Mouse (Mus musculus): ENCODE data around the gene Vmn2r1. TPM values are rescaled to one million over a fixed set of nuclear protein-coding genes. Genes with fewer than 3 reads are reported as not detected.

Gene Vmn2r1
- 0.07 and 0.14 TPM in 2 replicates for polyA plus RNA-seq (2016; fragmentation: Nextera tagmentation; extraction: Ambion mirVana)

- no peaks in the 10 kb centered on the region for H3K36me3 ChIP-seq
- no peaks in the 10 kb centered on the region for H3K9me3 ChIP-seq
- ATAC-seq (ENCODE audit: low FRiP score, low read depth) = no peak
- H3K9ac ChIP-seq (replicated peaks) = no peak within 1 kb of the TSS
- no peaks in the 10 kb centered on the region for H3K4me1 ChIP-seq
- H3K4me3 ChIP-seq = no peak within 1 kb of the TSS
- H3K4me2 ChIP-seq (replicated peaks) = no peak within 1 kb of the TSS
- no peak within 1 kb of the TSS for H3K27ac ChIP-seq (replicated peaks)
- H3K27me3 ChIP-seq = no peaks in the 10 kb centered on the region
- 91% methylated on average over 4 of the region's 4 CpGs for WGBS
Observed at GRCm38 (mm10) chr3:64081247-64081646, at the start of gene Vmn2r1. Gene Vmn2r1 (plus strand): TSS chr3:64081547.

DNA sequence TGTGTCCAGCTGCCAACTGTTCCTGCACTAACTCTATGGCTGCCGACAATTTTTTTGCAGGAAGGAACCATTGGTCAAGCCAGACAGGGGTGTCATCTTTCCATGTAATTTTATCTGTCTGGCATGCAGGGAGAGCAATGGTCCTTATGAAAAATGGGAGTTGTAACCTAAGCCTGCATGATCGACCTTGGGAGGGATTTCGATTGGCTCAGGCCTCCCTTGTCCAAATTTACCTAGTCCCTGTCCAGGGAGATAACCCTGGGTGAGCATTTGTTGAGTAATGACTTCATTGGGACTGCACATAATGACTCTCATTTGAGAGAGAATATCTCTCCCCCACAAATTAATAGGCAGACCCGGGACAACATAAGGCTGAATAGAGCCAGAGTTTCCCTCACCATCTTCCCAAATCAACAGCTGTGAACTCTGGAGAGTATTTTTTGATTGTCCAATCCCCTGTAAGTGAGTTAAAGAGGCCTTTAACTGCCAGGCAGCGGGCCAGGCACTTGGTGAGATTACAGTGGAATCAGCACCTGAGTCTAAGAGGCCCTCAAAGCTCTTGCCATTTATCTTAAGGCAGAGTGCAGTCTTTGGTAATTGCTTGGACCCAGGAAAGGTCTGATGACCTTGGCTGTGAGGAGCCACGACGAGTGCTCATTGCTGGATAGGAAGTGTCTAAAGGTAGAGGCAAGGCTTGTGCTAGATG, 43.1 kb upstream of the Vmn2r1 start:
- no peak overlapping the region for H3K4me2 ChIP-seq (replicated peaks)
- ATAC-seq (ENCODE audit: low FRiP score, low read depth) = no peak
- no peaks in the 10 kb centered on the region for H3K36me3 ChIP-seq
- H3K4me1 ChIP-seq = no peaks in the 10 kb centered on the region
- H3K4me3 ChIP-seq = no peak overlapping the region
- H3K27ac ChIP-seq (replicated peaks) = no peak overlapping the region
- H3K9me3 ChIP-seq = no peaks in the 10 kb centered on the region
- WGBS = 85% methylated on average over 7 of the region's 7 CpGs
- H3K27me3 ChIP-seq = no peaks in the 10 kb centered on the region
- H3K9ac ChIP-seq (replicated peaks) = no peak overlapping the region

DNA sequence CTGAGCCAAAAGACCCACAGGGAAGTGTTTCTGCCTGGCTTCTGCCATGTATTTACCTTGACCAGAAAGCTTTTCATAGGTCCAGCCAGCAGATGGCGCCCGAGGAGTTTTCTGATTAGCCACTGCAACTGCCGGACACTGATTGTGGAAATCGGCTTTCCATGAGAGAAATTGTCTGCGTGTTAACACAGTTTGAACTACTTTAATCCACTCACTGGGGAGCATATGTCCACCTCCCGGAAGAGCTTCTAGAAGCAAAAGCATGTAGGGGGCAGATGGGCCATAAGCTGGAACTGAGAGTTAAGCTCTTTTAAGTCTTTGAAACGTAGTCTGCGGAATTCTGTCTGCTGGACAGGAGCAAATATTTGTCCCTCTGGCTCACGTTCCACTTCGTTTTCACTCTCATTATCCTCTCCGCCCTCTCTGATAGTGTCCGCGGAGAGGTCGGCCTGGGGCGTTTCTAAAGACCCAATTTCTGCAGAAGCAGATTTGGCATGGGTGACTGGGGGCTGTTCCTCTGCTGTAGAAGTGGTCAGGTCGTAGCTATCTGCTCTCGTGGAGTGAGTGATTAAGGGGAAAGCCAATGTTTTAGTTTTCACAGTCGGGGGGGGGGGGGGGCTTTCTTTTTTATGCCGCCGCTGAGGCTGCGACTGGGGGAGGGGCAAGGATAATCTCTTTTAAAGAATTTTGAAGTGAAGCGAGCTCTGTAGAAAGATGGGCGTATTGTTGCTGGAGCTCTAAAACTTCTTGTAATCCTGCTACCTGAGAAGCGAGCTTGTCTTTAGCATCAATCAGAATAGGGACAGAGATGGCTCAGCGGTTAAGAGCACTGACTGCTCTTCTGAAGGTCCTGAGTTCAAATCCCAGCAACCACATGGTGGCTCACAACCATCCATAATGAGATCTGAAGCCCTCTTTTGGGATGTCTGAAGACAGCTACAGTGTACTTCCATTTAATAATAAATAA, 41.2 kb upstream of the Vmn2r1 start:
- WGBS = 4% methylated on average over 25 of the region's 25 CpGs
- no peaks in the 10 kb centered on the region for H3K27me3 ChIP-seq
- peak overlapping the region; percentile 52; the same call in 1 of the 2 replicates for H3K27ac ChIP-seq (replicated peaks)
- H3K9me3 ChIP-seq = no peaks in the 10 kb centered on the region
- peak overlapping the region; percentile 44 for H3K9ac ChIP-seq (replicated peaks)
- peak overlapping the region; percentile 59 for H3K4me2 ChIP-seq (replicated peaks)
- peak; percentile 89 for ATAC-seq (ENCODE audit: low FRiP score, low read depth)
- no peaks in the 10 kb centered on the region for H3K4me1 ChIP-seq
- H3K4me3 ChIP-seq = peak overlapping the region; percentile 38
- no peaks in the 10 kb centered on the region for H3K36me3 ChIP-seq

DNA sequence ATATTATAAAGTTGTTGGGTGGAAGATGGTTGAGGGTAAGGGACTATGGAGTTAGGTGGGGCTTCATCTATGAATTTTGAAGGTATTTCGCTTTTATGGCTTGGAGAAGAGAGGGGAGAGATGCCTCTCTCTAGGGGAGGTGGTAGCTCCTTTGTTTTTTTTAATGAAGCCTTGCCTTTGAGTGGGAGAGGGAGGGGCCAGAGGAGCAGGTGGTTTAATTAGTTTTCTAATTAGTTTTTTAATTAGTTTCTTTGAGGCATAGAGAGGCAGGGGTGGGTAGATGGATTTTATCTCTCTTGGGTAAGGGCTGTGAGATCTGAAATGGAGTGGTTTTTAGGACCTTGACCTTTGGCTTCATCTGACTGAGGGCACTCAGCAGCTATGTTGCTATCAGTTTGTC, 31.4 kb downstream of the Vmn2r1 start:
- H3K4me2 ChIP-seq (replicated peaks) = no peak overlapping the region
- ATAC-seq (ENCODE audit: low FRiP score, low read depth) = peak; percentile 67; the same call in 1 of the 2 replicates
- no peaks in the 10 kb centered on the region for H3K36me3 ChIP-seq
- no peaks in the 10 kb centered on the region for H3K4me1 ChIP-seq
- H3K9me3 ChIP-seq = no peaks in the 10 kb centered on the region
- WGBS = 91% methylated on average over 1 of the region's 1 CpGs
- no peak overlapping the region for H3K9ac ChIP-seq (replicated peaks)
- H3K27ac ChIP-seq (replicated peaks) = no peak overlapping the region
- H3K4me3 ChIP-seq = no peak overlapping the region
- no peaks in the 10 kb centered on the region for H3K27me3 ChIP-seq

DNA sequence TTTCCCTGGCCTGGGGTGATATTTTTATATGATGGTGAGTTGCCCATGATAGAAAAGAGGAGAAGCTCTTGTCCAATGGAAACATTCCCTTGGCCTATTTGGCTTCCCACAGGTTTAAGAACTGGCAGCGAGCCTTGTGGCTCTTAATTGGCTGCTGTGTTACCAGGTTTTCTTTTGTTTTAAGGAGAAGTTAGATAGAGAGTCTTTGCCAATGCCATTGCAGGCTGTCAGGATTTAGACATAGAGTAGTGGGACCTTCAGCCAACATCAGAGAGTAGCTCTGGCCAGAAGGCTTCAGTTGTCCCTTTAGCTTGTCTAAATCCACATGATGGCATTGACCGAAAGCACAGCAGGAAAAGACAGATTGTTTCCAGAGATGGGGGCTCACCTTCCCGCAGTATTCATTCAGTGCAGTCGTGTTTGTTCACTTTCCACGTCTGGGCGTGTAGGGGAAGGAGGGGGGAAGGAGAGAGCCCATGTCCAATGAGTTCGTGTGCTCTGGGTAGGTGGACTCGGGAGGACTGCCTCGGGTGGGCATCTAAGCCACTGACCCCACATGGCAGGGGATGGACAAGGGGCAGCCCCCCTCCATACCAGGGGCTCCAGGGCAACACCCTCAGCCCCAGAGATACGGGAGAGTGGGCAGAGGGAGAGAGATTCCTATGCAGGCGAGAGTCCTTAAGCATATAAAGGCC, 32.2 kb downstream of the Vmn2r1 start:
- no peak overlapping the region for H3K4me3 ChIP-seq
- 84% methylated on average over 11 of the region's 11 CpGs for WGBS
- no peaks in the 10 kb centered on the region for H3K9me3 ChIP-seq
- H3K27me3 ChIP-seq = no peaks in the 10 kb centered on the region
- H3K4me2 ChIP-seq (replicated peaks) = no peak overlapping the region
- H3K4me1 ChIP-seq = no peaks in the 10 kb centered on the region
- ATAC-seq (ENCODE audit: low FRiP score, low read depth) = peak; percentile 31
- H3K9ac ChIP-seq (replicated peaks) = no peak overlapping the region
- no peaks in the 10 kb centered on the region for H3K36me3 ChIP-seq
- no peak overlapping the region for H3K27ac ChIP-seq (replicated peaks)

DNA sequence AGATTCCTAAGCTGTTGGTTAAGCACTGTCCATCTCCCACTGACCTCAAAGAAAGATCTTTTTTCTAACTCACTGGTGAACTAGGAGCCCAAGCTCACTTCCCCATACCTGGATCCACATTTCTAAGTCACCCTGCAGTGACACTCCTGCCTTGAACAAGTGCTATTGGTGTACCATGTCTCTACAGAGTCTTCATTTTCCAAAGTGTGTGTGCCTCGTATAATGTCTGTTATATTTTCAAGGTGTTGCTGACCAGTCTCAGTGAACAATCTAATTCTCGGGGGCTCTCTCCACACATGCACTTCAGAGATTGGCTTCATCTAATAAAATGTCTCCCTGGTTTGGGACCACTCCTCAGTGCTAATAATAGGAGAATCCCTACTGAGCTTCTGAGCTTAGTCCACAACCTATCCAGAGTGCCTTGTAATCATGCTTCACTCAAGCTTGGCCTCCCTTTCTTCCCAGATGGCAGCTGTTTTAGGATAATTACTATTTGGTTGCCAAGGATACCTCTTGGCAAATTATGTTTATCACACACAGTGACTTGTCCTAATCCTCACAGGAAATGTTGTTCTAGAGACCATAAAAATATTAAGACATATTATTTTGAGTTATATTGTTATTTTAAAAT, 60.6 kb downstream of the Vmn2r1 start, which contains the start of gene Vmn2r2:
Vmn2r2 (minus strand) TSS at position 51 of the 631 bp plus-strand sequence.
- peak; percentile 41; the same call in 1 of the 2 replicates for ATAC-seq (ENCODE audit: low FRiP score, low read depth)
- 89% methylated on average over 2 of the region's 2 CpGs for WGBS
- Histone ChIP-seq H3K4me1 (no peaks in the 10 kb centered on the region), H3K27ac (replicated peaks) (no peak within 1 kb of the TSS), H3K9ac (replicated peaks) (no peak within 1 kb of the TSS), H3K4me3 (no peak within 1 kb of the TSS), H3K27me3 (no peaks in the 10 kb centered on the region), H3K9me3 (no peaks in the 10 kb centered on the region), H3K36me3 (no peaks in the 10 kb centered on the region), H3K4me2 (replicated peaks) (no peak within 1 kb of the TSS)

Other genes starting within 250 kb of the Vmn2r1 start
- 34.0 and 34.4 TPM in 2 replicates for gene Plch1, start 182.1 kb upstream of the Vmn2r1 start, polyA plus RNA-seq (2016; fragmentation: Nextera tagmentation; extraction: Ambion mirVana)
- 3.6 and 3.8 TPM in 2 replicates for gene E130311K13Rik, start 152.1 kb upstream of the Vmn2r1 start, polyA plus RNA-seq (2016; fragmentation: Nextera tagmentation; extraction: Ambion mirVana)
- gene Slc33a1, start 116.8 kb upstream of the Vmn2r1 start, polyA plus RNA-seq (2016; fragmentation: Nextera tagmentation; extraction: Ambion mirVana) = 13.5 and 15.2 TPM in 2 replicates
- 62.6 and 63.8 TPM in 2 replicates for gene Gmps, start 105.4 kb upstream of the Vmn2r1 start, polyA plus RNA-seq (2016; fragmentation: Nextera tagmentation; extraction: Ambion mirVana)
- gene Vmn2r2, start 60.4 kb downstream of the Vmn2r1 start, polyA plus RNA-seq (2016; fragmentation: Nextera tagmentation; extraction: Ambion mirVana) = not detected in 2 replicates
- not detected in 2 replicates for gene Vmn2r3, start 208.2 kb downstream of the Vmn2r1 start, polyA plus RNA-seq (2016; fragmentation: Nextera tagmentation; extraction: Ambion mirVana)

All from midbrain, embryonic 12.5 days (tissue).